Mouse (Mus musculus) frontal cortex, postnatal 36 days (tissue): ENCODE results near the gene Rnft2.

Experiments used
- DNase-seq, 2 experiments: peaks; one replicate each; pipeline ENCODE4 v3.0.0; 2022; ENCODE audit warnings: low spot score in 2 of 2

Rnft2 gene

DNA sequence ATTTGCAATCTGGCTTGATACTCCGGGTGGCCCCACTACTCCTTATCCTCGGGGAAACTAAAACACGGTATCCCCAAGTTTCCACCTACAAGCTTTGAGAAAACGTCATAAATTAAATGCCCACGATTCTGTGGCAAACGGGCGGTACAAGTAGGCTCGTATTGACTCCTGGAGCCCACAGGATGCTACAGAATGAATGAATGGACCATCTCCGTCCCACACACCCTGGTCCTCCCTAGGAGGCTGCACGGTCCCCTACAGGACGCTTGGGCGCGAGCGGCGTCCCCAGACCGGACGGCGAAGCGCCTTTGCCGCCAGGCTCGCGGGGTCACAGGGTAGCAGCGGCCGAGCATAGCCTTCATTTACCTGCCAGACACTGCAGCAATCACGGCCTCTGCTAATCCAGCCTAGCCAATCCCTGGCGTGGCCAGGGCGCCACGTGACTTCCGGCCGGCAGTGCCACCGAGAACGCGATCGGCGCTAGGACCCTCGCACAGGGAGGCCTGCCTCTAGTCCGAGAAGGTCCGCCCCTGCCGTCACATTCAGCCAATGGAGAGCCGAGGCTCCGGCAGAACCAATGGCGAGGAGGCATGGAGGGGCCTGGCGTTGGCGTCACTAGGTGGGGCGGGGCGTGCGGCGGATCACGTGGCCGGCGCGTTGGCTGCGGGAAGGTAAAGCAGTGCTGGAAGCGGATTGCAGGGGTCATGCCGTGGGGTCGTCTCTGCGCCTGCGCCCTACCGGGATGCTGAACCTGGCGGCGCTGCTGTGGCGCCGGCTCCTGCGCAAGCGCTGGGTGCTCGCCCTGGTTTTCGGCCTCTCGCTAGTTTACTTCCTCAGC is at the start of gene Rnft2, which contains the start of gene 2410131K14Rik:
Gene Rnft2, minus strand, starts transcription at position 511 of the 838 bp plus-strand sequence.
Gene 2410131K14Rik, plus strand, starts transcription at position 622 of the 838 bp plus-strand sequence.
- peak; percentile 100 for DNase-seq

DNA sequence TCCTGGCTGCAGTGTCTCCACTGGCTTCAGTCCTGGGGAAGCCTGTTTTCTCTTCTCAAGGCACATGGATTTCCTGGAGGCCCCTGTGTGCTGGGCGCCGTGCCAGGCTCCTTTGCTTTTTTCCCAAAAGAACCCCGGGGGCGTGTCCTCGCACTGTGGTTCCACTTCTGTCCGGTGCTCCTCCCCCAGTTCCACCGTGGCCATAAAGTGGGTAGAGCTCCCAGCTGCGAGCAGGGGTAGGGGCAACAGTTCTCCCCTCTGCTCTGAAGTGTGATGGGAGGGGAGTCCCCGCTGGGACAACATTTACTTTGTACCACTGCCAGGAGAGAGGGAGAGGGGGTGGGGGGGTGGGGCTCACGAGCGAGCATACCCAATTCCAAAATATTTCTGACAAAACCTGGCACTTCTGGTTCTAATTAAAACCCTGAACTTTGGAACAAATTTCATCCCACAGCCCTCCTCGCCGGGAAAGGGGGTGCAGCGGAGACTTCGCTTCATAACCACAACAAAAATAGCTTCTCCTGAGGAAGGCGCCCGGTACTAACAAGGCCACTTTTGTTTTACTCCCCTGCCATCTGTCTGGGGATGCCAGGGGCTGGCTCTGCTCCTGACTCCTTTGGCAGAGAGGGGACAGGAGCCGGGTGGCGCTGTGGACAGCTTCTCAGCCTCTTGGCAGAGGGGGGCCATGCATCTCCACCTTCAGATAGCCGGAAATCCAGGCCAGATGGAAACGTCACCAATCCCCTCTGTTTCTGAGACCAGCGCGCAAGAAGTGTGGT is 49.4 kb upstream of the Rnft2 start:
- peak; percentile 85 for DNase-seq

DNA sequence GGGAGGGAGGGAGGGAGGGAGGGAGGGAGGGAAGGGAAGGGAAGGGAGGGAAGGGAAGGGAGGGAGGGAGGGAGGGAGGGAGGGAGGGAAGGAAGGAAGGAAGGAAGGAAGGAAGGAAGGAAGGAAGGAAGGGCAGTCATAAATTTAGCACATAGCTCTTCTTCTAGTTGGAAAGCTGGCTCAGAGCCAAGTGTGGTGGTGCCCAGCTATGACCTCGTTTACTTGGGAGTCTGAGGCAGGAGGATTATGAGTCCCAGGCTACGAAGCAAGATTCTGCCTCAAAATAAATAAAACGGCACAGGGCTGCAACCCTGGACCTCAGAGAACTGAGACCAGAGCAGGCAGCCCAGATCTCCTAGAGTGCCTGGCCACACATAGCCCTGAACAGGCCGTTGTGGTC is 47.6 kb upstream of the Rnft2 start:
- DNase-seq, result no peak

DNA sequence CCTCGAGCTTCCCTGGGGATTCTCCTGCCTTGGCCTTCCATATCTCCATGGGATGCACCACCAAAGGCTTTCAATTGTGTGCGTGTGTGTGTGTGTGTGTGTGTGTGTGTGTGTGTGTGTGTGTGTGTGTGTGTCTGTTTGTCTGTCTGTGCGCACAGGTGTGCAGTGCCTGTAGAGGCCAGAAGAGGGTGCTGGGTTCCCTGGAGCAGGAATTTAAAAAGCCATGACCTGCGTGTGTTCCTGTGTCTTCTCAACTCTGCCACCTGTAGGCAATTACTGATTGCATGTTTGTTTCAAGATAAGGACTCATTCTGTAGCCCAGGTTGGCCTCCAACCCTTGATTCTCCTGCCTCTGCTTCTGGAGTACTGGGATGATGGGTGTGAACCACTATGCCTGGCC is 46.5 kb upstream of the Rnft2 start:
- no peak for DNase-seq

DNA sequence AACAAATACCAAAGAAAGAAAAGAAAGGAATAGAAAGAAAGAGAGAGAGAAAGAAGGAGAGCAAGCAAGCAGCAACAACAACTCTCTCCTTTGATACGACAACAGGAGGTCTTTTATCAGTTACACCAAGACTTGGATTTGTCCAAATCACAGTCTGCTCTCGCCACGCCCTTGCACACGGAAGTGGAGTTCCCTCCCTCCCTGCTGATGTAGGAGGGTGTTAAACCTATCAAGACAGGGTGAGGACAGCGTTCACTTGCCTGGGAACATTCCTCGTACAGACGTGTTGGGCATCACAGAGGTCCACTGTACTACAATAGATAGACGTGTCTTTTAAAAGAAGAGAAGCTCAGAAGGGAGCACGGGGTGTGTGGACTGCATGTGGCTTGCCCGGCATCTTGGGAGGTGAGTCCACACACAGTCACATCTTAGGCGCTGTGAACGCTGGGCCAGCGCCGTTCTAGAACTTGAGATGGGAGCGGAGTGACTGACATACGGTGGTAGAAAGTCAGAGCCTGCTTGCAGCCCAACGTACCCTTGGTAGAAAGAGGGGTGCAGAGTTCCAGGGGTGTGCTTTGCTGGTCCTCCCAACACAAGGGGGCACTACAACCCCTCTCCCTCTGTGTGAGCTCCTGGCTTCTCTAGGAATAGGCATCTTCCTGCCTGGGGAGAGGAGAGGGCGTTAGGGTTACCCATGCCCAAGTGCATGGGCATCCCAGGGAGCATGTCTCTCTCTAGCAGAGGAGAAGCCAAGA is 33.0 kb upstream of the Rnft2 start:
- no peak for DNase-seq

DNA sequence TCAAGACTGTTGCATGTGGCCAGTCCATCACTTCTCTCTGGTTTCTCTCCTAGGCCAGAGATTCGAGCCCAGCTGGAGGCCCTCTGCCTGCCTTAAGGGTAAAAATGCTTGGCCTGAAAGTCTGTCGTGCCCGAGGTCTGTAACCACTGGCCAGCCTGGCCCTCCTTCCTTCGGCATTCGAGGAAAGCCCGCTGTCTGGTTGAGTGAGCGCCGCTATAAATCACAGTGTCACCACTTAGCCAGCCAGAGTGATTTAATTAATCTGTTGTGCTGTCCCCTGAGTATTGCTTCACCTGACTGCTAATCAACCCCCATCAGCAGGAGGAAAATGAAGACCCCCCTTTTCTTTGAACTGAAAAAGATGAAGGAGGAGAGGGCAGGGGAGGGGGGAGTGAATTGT is 31.8 kb upstream of the Rnft2 start:
- DNase-seq, result no peak

DNA sequence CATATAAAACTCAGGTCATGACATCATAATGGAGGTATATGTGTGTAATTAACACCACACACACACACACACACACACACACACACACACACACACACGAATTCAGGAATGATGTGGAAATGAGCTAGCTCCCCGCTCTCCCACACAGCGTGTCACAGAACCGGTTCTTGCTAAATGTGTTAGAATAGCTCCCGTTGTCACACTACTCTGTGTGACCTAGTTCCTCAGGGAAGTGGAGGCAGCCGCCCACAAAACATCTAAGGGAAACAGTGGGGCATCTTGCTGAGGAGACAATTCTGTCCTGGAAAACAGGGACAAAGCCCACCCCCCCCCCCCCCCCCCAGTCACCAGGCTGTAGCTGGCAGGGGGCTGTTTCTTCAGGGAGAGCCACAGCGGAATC is 31.4 kb upstream of the Rnft2 start:
- peak in 1 of 2 experiments; percentile 57 for DNase-seq

DNA sequence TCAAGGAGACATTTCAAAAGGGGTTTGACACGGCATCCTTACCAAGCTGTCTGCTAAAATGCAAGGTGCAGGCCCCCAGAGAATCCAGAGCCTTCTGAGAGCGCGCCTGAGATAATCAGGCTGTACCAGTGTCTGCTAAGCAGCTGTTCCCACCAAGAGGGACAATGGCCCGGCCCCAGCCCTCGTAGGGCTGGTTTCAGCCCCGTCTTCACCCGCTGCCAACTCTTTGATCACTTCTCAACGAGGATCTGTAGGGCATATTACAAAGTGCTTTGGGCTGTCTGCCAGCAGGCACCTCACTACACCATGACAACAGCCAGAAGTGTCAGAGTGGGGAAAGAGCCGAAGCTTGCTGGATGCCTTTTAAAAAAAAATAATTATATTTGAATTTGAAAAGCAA is 29.6 kb upstream of the Rnft2 start:
- no peak for DNase-seq

DNA sequence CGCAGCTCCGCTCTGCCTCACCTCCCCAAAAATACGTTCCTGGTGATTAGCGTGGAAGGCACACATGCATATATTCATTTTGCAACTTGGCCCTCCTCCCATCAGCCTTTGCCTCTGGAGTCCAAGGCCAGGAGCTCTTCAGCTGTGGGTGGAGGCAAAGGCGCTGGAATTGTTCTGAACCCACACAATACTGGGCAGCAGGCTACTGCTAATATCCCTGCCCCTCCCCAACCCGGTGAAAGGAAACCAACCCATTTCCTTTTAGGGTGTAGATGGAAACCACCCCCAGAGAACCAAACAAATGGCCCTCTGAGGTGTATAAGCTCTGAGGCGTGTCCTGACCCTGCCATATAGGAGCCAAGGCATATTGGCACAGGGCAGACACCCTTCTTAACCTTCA is 28.5 kb upstream of the Rnft2 start:
- DNase-seq, result no peak

DNA sequence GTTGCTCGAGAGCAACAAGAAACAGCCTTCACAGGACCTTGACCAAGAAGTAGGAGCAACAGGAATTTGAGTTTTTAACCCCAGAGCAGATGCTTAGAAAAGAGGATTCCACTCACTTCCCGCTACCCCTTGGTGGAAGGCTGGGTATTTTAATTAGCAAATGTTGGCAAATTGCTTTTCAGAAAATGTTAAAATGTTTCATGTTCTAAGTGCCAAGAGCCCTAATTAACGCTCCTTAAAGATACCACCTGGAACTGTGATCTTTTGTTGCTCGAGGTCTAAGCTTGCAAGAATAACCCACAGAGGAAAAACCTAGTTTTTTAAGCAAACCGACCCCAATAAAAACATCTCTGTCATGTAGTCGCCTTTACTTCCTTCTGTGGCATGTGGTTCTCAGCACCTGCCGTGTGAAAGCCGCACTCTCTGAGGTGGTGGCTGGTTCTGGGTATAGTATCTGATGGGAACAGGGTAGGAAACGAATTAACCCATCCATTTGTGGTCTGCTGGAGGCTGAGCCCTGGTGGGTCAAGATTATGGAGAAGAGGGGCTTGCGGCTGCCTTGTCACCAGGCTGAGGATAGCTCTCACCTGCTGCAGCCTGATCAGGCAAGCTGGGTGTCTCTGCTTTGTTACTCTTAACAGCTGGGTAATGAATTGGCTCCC is 26.7 kb upstream of the Rnft2 start:
- DNase-seq, result no peak

DNA sequence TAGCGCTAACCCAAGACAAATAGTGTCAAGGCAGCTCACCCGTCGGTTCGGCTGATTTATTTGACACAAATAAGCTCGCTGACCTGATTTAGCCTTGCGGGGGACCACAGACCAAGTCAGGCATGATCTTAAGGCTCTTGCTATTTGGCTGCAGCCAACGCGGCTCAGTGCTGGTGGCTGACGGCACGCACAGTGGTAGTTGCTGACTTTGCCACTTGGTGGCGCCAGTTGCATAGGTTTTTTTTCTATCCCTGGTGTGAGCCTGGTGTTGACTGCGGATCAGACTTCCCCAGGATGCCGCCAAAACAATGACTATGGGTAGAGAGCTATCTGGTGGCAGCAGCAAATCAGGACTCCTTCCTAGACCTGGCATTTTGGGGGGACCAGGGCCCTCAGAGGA is 24.1 kb upstream of the Rnft2 start:
- DNase-seq, result peak; percentile 93 to 94

DNA sequence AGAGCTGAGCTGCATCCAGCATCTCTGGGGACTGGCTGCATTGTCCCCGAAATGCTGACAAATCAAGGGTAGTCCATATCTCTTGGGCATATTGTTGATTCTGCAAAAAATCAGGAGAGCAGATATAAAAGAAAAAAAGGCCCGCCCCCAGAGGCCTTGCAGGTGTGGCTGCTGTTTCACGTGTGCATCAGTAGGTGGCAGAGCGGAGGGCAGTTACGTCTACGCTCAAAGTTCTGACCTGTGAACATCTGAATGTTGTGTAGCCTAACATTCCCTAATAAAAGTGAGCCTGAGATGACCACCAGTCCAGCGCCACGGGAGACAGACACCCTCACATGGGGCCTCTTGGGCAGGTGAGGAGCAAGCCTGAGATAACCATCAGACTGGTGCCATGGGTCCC is 21.4 kb upstream of the Rnft2 start:
- DNase-seq, result no peak

DNA sequence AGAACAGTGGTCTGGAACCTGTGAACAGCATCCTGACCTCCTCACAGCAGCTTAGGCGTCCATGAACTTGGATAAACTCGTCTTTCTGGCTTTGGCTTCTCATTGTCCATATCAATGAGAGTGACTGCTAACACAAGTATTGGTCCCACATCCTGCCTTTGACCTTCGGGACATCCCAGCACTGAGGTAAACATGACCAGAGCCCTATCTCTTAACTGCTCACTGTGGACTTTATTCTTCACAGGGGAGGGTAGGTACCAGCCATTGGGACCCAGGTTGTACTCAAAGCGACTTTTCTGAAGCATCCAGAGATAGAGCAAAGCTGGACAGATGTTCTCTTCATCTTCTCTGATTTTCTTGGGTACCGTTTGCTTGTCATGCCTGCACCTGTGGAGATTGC is 20.4 kb upstream of the Rnft2 start:
- no peak for DNase-seq

DNA sequence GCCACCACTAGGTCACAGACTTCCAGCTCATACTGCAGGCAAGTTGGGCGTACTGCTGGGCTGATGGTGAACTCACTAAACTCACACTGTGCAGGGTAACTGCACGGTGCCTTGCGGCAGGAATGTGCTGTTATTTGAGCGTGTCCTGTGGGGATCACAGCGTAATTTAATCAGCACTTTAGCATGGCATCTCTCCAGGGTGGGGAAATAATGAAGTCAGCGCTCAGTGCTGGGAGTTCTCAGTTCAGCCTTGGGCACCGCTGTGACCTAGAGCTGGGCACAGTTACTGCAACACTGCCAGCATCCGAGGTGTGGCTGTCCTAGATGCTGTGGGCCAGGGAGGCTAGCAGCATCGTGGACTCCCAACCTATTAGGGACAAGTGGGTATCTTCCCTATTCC is 19.4 kb upstream of the Rnft2 start:
- DNase-seq, result no peak

DNA sequence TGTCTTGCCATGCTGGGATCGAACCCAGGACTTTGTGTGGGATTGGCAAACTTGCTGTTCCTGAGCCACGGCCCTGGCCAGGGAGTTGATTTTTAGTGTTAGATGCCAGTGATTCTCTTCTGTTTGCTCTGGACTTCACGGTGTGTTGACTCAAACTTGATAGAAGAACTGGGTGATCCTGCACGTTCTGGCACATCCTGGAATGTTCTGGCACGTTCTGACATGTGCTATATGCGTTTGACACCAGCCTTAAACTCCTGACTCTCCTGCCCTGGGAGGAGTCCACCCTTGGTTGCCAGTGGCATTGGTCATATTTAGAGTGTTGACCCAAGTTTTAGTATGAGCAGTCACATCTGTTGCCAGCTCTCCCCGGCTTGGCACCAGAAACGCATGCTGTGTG is 17.5 kb upstream of the Rnft2 start:
- DNase-seq, result no peak

DNA sequence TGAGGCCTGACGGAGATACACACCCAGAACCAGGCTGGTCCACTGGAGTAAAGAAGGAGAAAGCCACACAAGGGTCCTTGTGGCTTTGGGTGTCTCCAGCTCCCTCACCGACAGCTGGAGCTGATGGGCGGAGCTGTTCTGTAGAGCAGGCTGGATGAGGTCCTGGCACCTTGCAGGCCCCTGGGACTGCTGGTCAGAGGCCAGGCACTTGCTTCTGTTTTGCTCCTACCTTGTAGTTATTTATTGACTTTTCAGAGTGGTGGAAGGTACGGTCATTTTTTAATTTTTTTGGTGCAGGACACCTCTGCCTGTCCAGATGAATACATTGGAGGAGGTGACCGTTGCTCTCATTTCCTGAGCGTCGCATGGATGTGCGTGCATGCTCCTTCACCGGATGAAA is 16.3 kb upstream of the Rnft2 start:
- DNase-seq, result no peak

DNA sequence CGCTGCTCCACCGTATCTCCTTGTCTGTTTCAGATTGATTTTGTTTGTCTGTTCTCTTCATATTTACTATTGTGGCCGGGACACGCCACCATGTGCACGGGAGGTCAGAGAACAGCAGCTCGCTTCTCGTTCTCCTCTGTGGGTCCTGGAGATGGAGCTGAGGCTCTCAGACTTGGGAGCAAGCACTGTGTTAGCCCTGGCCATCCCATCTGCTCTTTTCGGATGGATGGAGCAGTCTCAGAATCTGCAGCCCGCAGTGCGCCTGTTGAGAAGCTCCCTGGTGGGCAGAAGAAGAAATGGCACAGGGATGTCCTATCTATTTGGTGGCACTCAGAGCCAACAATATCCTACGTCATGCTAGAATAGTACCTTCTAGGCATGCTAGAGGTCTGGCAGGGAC is 15.7 kb upstream of the Rnft2 start:
- DNase-seq, result no peak

DNA sequence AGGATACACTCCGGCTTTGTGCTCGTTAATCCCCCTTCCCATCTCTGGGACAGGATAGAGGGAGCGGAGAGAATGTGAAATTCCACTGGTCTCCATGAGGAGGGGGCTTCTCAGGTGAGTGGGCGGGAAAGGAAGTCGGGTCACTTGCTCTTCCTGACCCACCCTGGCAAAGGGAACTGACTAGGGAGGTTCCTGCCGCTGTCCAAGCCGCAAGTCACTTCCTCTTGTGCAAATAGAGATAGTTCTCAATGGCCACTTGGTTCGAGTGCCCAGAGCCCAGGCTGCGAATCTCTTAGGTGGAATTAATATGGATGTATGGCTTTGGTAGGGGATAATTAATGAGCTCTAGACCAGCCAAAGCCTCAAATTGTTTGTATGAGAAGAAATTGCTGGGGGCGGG is 15.1 kb upstream of the Rnft2 start:
- DNase-seq, result no peak

DNA sequence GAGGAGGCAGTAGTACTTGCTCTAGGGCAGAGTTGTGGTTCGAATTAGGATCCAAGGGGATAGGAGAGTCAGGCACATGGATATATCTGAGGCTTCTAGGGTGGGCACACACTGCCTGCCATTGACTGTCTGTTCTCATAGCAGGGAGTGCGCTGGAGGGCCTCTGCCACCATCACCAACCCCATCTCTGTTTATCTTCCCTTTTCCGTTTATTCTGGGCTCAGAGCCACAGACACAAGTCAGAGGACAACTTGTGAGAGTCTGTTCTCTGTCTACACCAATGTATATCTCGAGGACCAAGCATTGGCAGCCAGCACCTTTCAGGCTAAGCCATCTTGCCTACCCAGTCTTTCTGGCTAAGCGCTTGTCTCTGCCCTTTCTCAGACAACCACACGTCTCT is 14.7 kb upstream of the Rnft2 start:
- no peak for DNase-seq

DNA sequence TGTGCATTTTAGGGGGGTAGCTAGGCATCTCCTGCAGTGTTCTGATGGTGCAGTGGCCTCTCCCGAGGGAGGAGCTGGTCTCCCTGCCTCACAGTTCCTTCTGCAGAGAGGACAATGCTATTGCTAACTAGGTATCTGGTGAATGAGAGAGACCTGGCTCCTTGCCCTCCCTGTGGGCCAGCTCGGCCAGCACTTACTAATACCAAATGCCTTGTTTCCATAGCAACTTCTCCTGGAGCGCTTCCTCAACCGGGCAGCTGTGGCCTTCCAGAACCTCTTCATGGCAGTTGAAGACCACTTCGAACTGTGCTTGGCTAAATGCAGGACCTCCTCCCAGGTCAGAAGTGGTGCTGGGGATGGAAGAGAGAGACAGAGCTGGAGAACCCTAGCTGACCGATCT is 14.2 kb upstream of the Rnft2 start:
- peak in 1 of 2 experiments; percentile 43 for DNase-seq

DNA sequence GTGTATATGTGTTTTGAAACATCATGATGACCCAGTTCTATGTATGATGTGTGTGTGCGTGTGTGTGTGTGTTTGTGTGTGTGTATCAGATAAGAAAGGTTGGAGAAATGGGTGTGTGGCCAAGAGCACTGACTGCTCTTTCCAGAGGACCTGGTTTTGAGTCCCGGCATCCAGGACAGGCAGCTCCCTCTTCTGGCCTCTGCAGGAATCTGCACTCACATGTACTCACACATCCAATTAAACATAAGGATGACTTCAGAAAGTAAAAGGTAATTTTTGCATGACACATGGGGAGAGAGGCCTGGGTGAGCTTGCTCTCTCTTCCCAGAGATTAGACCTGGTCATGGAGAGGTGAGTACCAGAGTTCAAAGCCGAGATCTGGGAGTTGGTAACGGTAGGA is 12.1 kb upstream of the Rnft2 start:
- no peak for DNase-seq

DNA sequence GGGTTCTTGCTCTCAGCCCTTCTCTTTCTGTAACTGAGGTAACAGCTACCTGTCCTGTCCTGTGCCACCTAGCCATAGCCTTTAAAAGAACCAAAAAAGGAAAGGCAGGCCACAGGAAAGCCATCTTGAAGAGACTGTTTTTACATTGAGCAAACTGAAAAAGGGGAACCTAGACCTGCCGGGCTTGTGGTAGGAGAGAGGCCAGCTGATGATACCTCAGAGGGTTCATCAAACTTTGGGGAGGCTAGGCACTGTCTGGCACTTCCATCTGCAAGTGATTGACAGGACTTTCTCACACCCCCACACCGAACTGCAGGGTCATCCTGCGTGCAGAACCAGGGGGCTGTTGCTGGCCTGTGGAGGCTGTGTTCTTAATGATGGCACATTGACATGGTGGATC is 8.6 kb upstream of the Rnft2 start:
- no peak for DNase-seq
